Mouse (Mus musculus) thymus, adult 2 months (tissue): ENCODE measurements around the gene Olfr95. TPM values are rescaled to one million over a fixed set of nuclear protein-coding genes. Genes with fewer than 3 reads are reported as not detected.

Experiments used
- DNase-seq: peaks from one replicate; pipeline ENCODE4 v3.0.0; 2021
- H3K27ac ChIP-seq: fragments of 200-500 bp; 2 replicates; pipeline ENCODE4 v1.5.1; 2012; ENCODE audit warnings: low read length, control low read depth; ENCODE audit not compliant: control insufficient read depth, insufficient read depth
- H3K27me3 ChIP-seq: fragments of 200-500 bp; 2 replicates; pipeline ENCODE4 v1.6.1; 2012; ENCODE audit warnings: mild to moderate bottlenecking, low read length, moderate library complexity, mixed read lengths; ENCODE audit not compliant: control insufficient read depth, insufficient read depth
- H3K36me3 ChIP-seq: fragments of 200-500 bp; 2 replicates; pipeline ENCODE4 v1.6.1; 2012; ENCODE audit warnings: mild to moderate bottlenecking, low read length, moderate library complexity; ENCODE audit not compliant: control insufficient read depth, insufficient read depth
- H3K4me1 ChIP-seq: fragments of 200-500 bp; replicated peaks from 2 replicates; pipeline ENCODE4 v1.6.1; 2012; ENCODE audit warnings: low read length; ENCODE audit not compliant: control insufficient read depth, insufficient read depth
- H3K4me3 ChIP-seq: fragments of 200-500 bp; 2 replicates; pipeline ENCODE4 v1.5.1; 2012; ENCODE audit warnings: mild to moderate bottlenecking, low read length, control low read depth, moderate library complexity; ENCODE audit not compliant: control insufficient read depth, insufficient read depth
- CTCF ChIP-seq: fragments of 200-500 bp; IDR thresholded peaks from 2 replicates; pipeline ENCODE4 v1.5.1; 2012; ENCODE audit warnings: mild to moderate bottlenecking, control low read depth, low read length, moderate library complexity, borderline replicate concordance; ENCODE audit not compliant: control insufficient read depth, poor library complexity, insufficient read depth; ENCODE audit errors: extremely low read depth
- POLR2A ChIP-seq: fragments of 200-500 bp; IDR thresholded peaks from 2 replicates; pipeline ENCODE4 v1.6.1; 2012; ENCODE audit warnings: mild to moderate bottlenecking, low read length, control low read depth, moderate library complexity; ENCODE audit not compliant: control insufficient read depth, poor library complexity, insufficient read depth; ENCODE audit errors: extremely low read depth
- polyA plus RNA-seq: library from polyadenylated mRNA; depleted of rRNA; stranded (reverse); fragments of >200 nt; gene quantifications from 2 replicates; pipeline ENCODE4 v1.2.3, GENCODE M21; 2012; rRNA removed

Gene Olfr95
- polyA plus RNA-seq, 1 experiment = 0.03 TPM

GRCm38 (mm10) chr17:37161394-37161793 is 51.5 kb downstream of the Olfr95 start, which contains the start of gene Olfr93:
TSS of gene Olfr93 (minus strand) at chr17:37161494.
- H3K36me3 ChIP-seq = no peaks in the 10 kb centered on the region
- DNase-seq = no peak
- H3K4me3 ChIP-seq = no peak within 1 kb of the TSS
- H3K27me3 ChIP-seq = no peaks in the 10 kb centered on the region
- no peak within 1 kb of the TSS for H3K27ac ChIP-seq
- no peaks in the 10 kb centered on the region for H3K4me1 ChIP-seq
- TF ChIP-seq CTCF = no peak
- TF ChIP-seq POLR2A = no peak

Other genes with a start within 250 kb of the Olfr95 start
- gene 2410137M14Rik, start 231.9 kb downstream of the Olfr95 start, polyA plus RNA-seq = not detected in 2 replicates
- gene H2-M5, start 223.6 kb downstream of the Olfr95 start, polyA plus RNA-seq = 0.32 and 0.34 TPM in 2 replicates
- 0.94 and 1.1 TPM in 2 replicates for gene Zfp57, start 212.0 kb downstream of the Olfr95 start, polyA plus RNA-seq
- not detected in 2 replicates for gene Mog, start 189.7 kb downstream of the Olfr95 start, polyA plus RNA-seq
- 124 and 135 TPM in 2 replicates for gene Gabbr1, start 167.2 kb downstream of the Olfr95 start, polyA plus RNA-seq
- gene Olfr90, start 124.6 kb downstream of the Olfr95 start, polyA plus RNA-seq = not detected in 2 replicates
- not detected in 2 replicates for gene Olfr91, start 114.8 kb downstream of the Olfr95 start, polyA plus RNA-seq
- gene Olfr92, start 93.0 kb downstream of the Olfr95 start, polyA plus RNA-seq = not detected in 2 replicates
- 0.09 TPM in 1 of 2 replicates, not detected in the other for gene Olfr93, start 51.6 kb downstream of the Olfr95 start, polyA plus RNA-seq
- 34.0 and 39.1 TPM in 2 replicates for gene Ubd, start 19.2 kb downstream of the Olfr95 start, polyA plus RNA-seq
- gene Olfr94, start 12.1 kb downstream of the Olfr95 start, polyA plus RNA-seq = not detected in 2 replicates
- gene Olfr96, start 7.0 kb upstream of the Olfr95 start, polyA plus RNA-seq = not detected in 2 replicates
- gene Olfr97, start 24.2 kb upstream of the Olfr95 start, polyA plus RNA-seq = not detected in 2 replicates
- gene Olfr98, start 50.6 kb upstream of the Olfr95 start, polyA plus RNA-seq = not detected in 2 replicates
- gene H2-M3, start 57.1 kb upstream of the Olfr95 start, polyA plus RNA-seq = 24.2 and 24.3 TPM in 2 replicates
- not detected in 2 replicates for gene Olfr99, start 70.3 kb upstream of the Olfr95 start, polyA plus RNA-seq
- not detected in 2 replicates for gene Olfr101, start 91.2 kb upstream of the Olfr95 start, polyA plus RNA-seq
- gene Olfr102, start 103.9 kb upstream of the Olfr95 start, polyA plus RNA-seq = 0.19 TPM in 1 of 2 replicates, not detected in the other
- not detected in 2 replicates for gene Olfr103, start 126.6 kb upstream of the Olfr95 start, polyA plus RNA-seq
- gene Olfr104-ps, start 146.5 kb upstream of the Olfr95 start, polyA plus RNA-seq = not detected in 2 replicates
- gene Olfr105-ps, start 165.9 kb upstream of the Olfr95 start, polyA plus RNA-seq = not detected in 2 replicates
- gene Olfr106-ps, start 177.3 kb upstream of the Olfr95 start, polyA plus RNA-seq = not detected in 2 replicates
- not detected in 2 replicates for gene Olfr107, start 186.1 kb upstream of the Olfr95 start, polyA plus RNA-seq
- not detected in 2 replicates for gene Olfr108, start 232.4 kb upstream of the Olfr95 start, polyA plus RNA-seq
- gene Olfr109, start 245.8 kb upstream of the Olfr95 start, polyA plus RNA-seq = not detected in 2 replicates